Mouse (Mus musculus) hindbrain, embryonic 14.5 days (tissue): Measurements from ENCODE around the gene Cxcl10. TPM values are rescaled to one million over a fixed set of nuclear protein-coding genes. Genes with fewer than 3 reads are reported as not detected.

ENCODE experiments used
- ATAC-seq: fragments of 200-750 bp; cut with Nextera tagmentation; 2 replicates; pipeline ENCODE4 v1.8.0; 2017; ENCODE audit warnings: moderate number of reproducible peaks, mild to moderate bottlenecking, moderate TSS enrichment, moderate library complexity; ENCODE audit not compliant: low FRiP score
- DNase-seq: peaks from one replicate; pipeline ENCODE4 v3.0.0-alpha.2; 2015; ENCODE audit warnings: low spot score
- H3K27ac ChIP-seq: fragments of 300-500 bp; sonication (generic); 2 replicates; pipeline ENCODE4 v1.5.1; 2014; ENCODE audit warnings: mild to moderate bottlenecking, moderate library complexity
- H3K27me3 ChIP-seq: fragments of 300-500 bp; sonication (generic); 2 replicates; pipeline ENCODE4 v1.6.1; 2014; ENCODE audit warnings: mild to moderate bottlenecking, low read length, mixed read lengths; ENCODE audit not compliant: control insufficient read depth, insufficient read depth
- H3K36me3 ChIP-seq: fragments of 300-500 bp; sonication (generic); replicated peaks from 2 replicates; pipeline ENCODE4 v1.6.1; 2014; ENCODE audit not compliant: control insufficient read depth, insufficient read depth
- H3K4me1 ChIP-seq: fragments of 300-500 bp; sonication (generic); replicated peaks from 2 replicates; pipeline ENCODE4 v1.6.1; 2014; ENCODE audit warnings: antibody characterized with exemption, low read length, mixed read lengths; ENCODE audit not compliant: control insufficient read depth, insufficient read depth
- H3K4me2 ChIP-seq: fragments of 300-500 bp; sonication (generic); replicated peaks from 2 replicates; pipeline ENCODE4 v1.6.1; 2014; ENCODE audit warnings: mild to moderate bottlenecking, moderate library complexity
- H3K4me3 ChIP-seq: fragments of 300-500 bp; sonication (generic); replicated peaks from 2 replicates; pipeline ENCODE4 v1.5.1; 2014; ENCODE audit warnings: mild to moderate bottlenecking, low read length
- H3K9ac ChIP-seq: fragments of 300-500 bp; sonication (generic); 2 replicates; pipeline ENCODE4 v1.6.1; 2014
- H3K9me3 ChIP-seq: fragments of 300-500 bp; sonication (generic); 2 replicates; pipeline ENCODE4 v1.6.1; 2016; ENCODE audit warnings: low read length; ENCODE audit not compliant: control insufficient read depth
- WGBS: fragments of 180-500 bp; shearing (Covaris S2); extraction: QIAGEN DNeasy Blood & Tissue Kit; methylation state at CpG from one replicate; pipeline ENCODE4 v1.1.7; 2014; 5-methylcytosine and 5-hydroxymethylcytosine counted together
- polyA plus RNA-seq: library from polyadenylated mRNA; unstranded; fragments of >200 nt; fragmentation: Nextera tagmentation; extraction: Ambion mirVana; gene quantifications from 2 replicates; pipeline ENCODE4 v1.2.1, GENCODE M21; 2014

Cxcl10 gene
- polyA plus RNA-seq, 1 experiment from 2014 or later: 0.24 TPM

DNA sequence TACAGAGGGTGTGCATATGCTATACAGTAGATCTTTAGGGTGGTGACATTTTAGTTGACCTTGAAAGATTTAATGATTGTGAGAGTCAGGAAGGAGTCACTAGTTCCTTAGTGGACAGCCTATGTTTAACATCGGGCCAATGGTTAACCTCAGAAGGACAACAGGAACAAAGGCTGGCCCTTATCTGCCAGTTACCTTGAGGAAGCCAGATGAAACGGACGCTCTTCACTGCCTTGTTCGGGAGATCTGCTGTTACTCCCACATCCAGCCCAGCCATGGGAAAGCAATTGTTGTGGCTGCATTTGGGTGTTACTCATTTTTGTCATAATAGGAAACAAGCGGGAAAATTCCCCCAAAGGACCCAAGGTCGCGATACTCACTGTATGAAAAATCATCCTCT, 34.9 kb downstream of the Cxcl10 start:
- Histone ChIP-seq H3K27me3 (0 out of 2 replicates have a peak, but pooled peaks cover 4% of the 10 kb centered on the region), H3K4me1 (peaks cover 8% of the 10 kb centered on the region), H3K9ac (no peak overlapping the region), H3K4me2 (no peak overlapping the region), H3K36me3 (no peaks in the 10 kb centered on the region), H3K27ac (no peak overlapping the region), H3K4me3 (no peak overlapping the region), H3K9me3 (no peaks in the 10 kb centered on the region)
- ATAC-seq (no peak), DNase-seq (no peak)
- 78% methylated on average over 7 of the region's 7 CpGs for WGBS

DNA sequence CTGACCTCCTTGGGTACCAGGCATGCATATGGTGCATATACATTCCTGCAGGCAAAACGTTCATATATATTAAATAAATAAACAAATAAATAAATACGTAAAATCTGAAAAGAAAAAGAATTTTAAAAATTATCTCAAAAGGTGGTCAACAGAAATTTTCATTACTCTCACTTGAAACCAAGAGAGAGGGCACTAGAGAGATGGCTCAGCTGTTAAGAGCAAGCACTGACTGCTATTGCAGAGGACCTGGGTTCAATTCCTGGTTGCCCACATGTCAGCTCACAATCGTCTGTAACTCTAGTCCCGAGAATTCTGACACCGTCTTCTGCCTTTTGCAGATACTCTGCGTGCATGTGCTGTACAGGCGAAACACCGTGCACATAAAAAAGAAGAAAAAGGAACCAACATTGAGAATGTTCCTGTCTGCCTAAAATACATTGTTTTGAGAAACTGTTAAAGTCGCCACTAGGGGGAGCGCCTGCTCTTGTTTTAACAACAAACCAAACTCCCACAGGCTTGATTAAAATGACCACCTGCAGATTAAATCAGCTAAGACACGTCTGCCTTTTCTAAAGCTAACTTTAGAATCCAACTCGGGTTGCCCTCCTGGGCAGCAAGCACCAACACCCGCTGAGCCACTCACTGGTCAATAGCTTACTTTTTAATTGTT, 36.5 kb downstream of the Cxcl10 start:
- ATAC-seq (no peak), DNase-seq (peak; percentile 95)
- Histone ChIP-seq H3K4me1 (peaks cover 13% of the 10 kb centered on the region), H3K27ac (no peak overlapping the region), H3K36me3 (0 out of 2 replicates have a peak, but pooled peaks cover under 1% of the 10 kb centered on the region), H3K4me3 (no peak overlapping the region), H3K27me3 (0 out of 2 replicates have a peak, but pooled peaks cover 4% of the 10 kb centered on the region), H3K4me2 (no peak overlapping the region), H3K9ac (no peak overlapping the region), H3K9me3 (no peaks in the 10 kb centered on the region)
- WGBS: 14% methylated on average over 13 of the region's 13 CpGs

DNA sequence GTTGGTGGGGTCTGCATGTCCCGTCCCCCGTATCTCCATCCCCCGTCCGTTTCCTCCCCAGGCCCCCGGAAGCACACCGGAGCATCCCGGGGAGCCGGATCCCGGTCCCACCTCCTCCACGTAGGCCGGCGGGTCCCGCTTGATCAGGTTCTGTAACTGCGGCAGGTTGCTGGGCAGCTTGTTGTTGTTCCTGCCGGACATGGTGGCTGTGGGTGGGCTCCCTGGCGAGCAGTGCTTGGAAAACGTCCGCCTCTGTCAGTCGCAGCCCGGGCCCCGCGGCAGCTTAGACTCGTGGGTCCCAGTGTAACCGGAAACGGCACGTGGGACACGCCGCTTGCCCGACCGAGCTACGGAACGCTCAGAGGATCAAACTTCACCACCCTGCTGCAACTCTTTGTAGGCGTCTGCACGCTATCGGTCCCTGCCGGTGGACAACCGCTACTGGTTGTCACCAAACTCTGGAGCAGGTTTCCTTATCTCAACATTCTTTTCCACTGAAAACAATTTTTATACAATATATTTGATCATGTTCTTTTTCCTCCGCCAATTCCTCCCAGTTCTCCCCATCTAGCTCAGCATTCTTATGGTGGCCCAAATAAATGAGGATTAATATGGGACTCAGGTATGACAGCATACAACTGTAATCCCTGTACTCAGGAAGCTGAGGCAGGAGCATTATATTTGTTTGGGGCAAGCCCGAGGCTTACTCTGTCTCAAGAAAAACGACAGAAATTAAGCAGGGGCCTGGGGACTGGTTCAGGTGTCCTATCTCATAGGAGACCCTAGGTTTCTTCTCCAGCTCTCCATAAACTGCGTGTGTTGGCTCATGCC, 38.8 kb downstream of the Cxcl10 start, which contains the start of gene Sdad1:
Gene Sdad1, minus strand, starts transcription at position 799 of the 831 bp plus-strand sequence.
- peak; percentile 97 for ATAC-seq
- Histone ChIP-seq H3K4me1 (peaks cover 13% of the 10 kb centered on the region), H3K36me3 (peaks cover 16% of the 10 kb centered on the region), H3K9me3 (no peaks in the 10 kb centered on the region), H3K9ac (peak within 1 kb of the TSS; percentile 72), H3K27ac (peak within 1 kb of the TSS; percentile 52; the same call in 1 of the 2 replicates), H3K27me3 (0 out of 2 replicates have a peak, but pooled peaks cover 4% of the 10 kb centered on the region), H3K4me3 (peak within 1 kb of the TSS; percentile 88), H3K4me2 (peak within 1 kb of the TSS; percentile 88)
- WGBS: 3% methylated on average over 41 of the region's 41 CpGs
- peak; percentile 94 for DNase-seq

DNA sequence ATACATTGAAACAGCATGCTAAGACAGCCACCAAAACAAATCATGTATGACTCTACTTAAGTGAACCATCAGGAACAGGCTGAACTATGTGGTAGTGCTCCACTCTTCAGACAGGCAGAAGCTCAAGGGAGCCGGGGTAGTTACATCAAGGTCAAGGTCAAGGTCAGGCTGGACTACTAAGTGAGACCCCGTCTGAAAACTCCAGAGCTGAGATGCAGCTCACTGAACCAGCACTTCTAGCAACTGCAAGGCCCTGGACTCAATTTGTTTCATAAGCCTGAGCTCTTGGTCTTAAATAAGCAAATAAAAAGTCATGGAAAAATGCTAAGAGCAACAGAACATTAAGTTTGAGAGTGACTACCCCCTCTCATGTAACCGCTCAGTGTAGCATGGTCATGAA, 44.4 kb downstream of the Cxcl10 start:
- no peak overlapping the region for H3K9ac ChIP-seq

DNA sequence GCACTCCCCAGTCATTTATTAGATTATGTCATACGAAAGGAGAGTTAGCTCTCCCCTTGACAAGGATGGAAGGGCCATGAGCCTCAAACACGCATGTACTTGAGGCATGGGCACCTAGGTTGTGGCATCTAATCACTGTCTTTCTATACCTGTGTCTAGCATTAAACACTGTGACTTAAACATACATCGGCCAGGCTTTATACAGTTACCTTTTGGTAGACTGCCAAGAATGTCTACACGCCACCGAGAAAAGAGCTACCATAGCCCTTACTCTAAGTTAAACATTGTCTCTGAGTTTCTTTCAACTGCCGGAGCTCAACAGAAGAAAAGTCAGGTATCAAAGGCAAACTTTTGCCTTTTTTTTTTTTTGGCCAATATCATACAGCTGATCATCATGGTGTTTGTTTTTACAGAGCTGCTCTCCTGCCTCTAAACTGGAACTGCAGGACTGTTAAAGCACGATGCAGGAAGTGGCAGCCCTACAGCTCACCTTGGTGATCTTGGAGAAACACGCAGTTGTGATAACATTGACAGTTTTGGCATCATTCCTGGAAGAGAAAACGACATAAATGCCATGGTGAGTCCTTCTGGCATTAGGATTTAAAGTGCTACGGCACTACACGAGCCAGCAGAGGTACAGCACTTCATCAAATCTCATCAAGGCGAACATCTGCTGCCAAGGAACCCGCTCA, 46.4 kb downstream of the Cxcl10 start:
- Histone ChIP-seq H3K4me1 (no peaks in the 10 kb centered on the region), H3K4me3 (no peak overlapping the region), H3K9ac (no peak overlapping the region), H3K27me3 (no peaks in the 10 kb centered on the region), H3K9me3 (no peaks in the 10 kb centered on the region), H3K27ac (no peak overlapping the region), H3K36me3 (peaks cover 89% of the 10 kb centered on the region), H3K4me2 (no peak overlapping the region)
- 94% methylated on average over 13 of the region's 13 CpGs for WGBS
- no peak for ATAC-seq
- DNase-seq: no peak

More for the DNA sequence above, 44.4 kb downstream of the Cxcl10 start:
- H3K27ac ChIP-seq: no peak overlapping the region
- 89% methylated on average over 3 of the region's 3 CpGs for WGBS
- H3K4me1 ChIP-seq: peaks cover 10% of the 10 kb centered on the region
- no peaks in the 10 kb centered on the region for H3K9me3 ChIP-seq
- DNase-seq: no peak
- H3K36me3 ChIP-seq: peaks cover 72% of the 10 kb centered on the region
- H3K27me3 ChIP-seq: 0 out of 2 replicates have a peak, but pooled peaks cover 1% of the 10 kb centered on the region
- no peak for ATAC-seq
- H3K4me3 ChIP-seq: no peak overlapping the region
- no peak overlapping the region for H3K4me2 ChIP-seq

Other genes starting within 250 kb of the Cxcl10 start
- 27.4 and 30.9 TPM in 2 replicates for gene Uso1, start 211.0 kb downstream of the Cxcl10 start, polyA plus RNA-seq
- not detected in 2 replicates for gene U90926, start 133.5 kb downstream of the Cxcl10 start, polyA plus RNA-seq
- gene Ppef2, start 92.6 kb downstream of the Cxcl10 start, polyA plus RNA-seq: 0.34 and 0.84 TPM in 2 replicates
- gene Naaa, start 70.7 kb downstream of the Cxcl10 start, polyA plus RNA-seq: 22.1 and 25.1 TPM in 2 replicates
- gene Sdad1, start 38.4 kb downstream of the Cxcl10 start, polyA plus RNA-seq: 28.5 and 29.3 TPM in 2 replicates
- gene Cxcl9, start 20.8 kb downstream of the Cxcl10 start, polyA plus RNA-seq: not detected in 2 replicates
- 6.0 and 9.3 TPM in 2 replicates for gene Art3, start 17.1 kb downstream of the Cxcl10 start, polyA plus RNA-seq
- gene Nup54, start 86.3 kb upstream of the Cxcl10 start, polyA plus RNA-seq: 51.5 and 59.4 TPM in 2 replicates
- gene Scarb2, start 157.9 kb upstream of the Cxcl10 start, polyA plus RNA-seq: 18.9 and 20.2 TPM in 2 replicates
- 1.3 TPM in 2 replicates for gene Fam47e, start 206.2 kb upstream of the Cxcl10 start, polyA plus RNA-seq